Mouse (Mus musculus) liver, postnatal 0 days (tissue): Measurements from ENCODE around the gene Ralgapb. TPM values are rescaled to one million over a fixed set of nuclear protein-coding genes. Genes with fewer than 3 reads are reported as not detected.

Experiments
- ATAC-seq: fragments of 200-750 bp; cut with Nextera tagmentation; 2 replicates; pipeline ENCODE4 v1.8.0; 2017; ENCODE audit warnings: mild to moderate bottlenecking, moderate library complexity
- DNase-seq: peaks from one replicate; pipeline ENCODE4 v3.0.0-alpha.2; 2016
- H3K27ac ChIP-seq: fragments of 300-500 bp; sonication (generic); 2 replicates; pipeline ENCODE4 v1.5.1; 2014; ENCODE audit warnings: antibody characterized with exemption, moderate library complexity, mild to moderate bottlenecking, low read depth
- H3K27me3 ChIP-seq: fragments of 300-500 bp; sonication (generic); 2 replicates; pipeline ENCODE4 v1.6.1; 2014; ENCODE audit warnings: low read length, control low read depth, mixed read lengths; ENCODE audit not compliant: insufficient read depth
- H3K36me3 ChIP-seq: fragments of 300-500 bp; sonication (generic); replicated peaks from 2 replicates; pipeline ENCODE4 v1.6.1; 2014; ENCODE audit warnings: mild to moderate bottlenecking, control low read depth, low read length, moderate library complexity, mixed read lengths; ENCODE audit not compliant: insufficient read depth
- H3K4me1 ChIP-seq: fragments of 300-500 bp; sonication (generic); 2 replicates; pipeline ENCODE4 v1.6.1; 2014; ENCODE audit warnings: antibody characterized with exemption, mild to moderate bottlenecking, control low read depth; ENCODE audit not compliant: insufficient read depth
- H3K4me2 ChIP-seq: fragments of 300-500 bp; sonication (generic); 2 replicates; pipeline ENCODE4 v1.6.1; 2014; ENCODE audit warnings: low read depth, mild to moderate bottlenecking, low read length, moderate library complexity, mixed read lengths
- H3K4me3 ChIP-seq: fragments of 300-500 bp; sonication (generic); 2 replicates; pipeline ENCODE4 v1.5.1; 2014; ENCODE audit warnings: low read depth, low read length
- H3K9ac ChIP-seq: fragments of 300-500 bp; sonication (generic); replicated peaks from 2 replicates; pipeline ENCODE4 v1.6.1; 2014; ENCODE audit warnings: mild to moderate bottlenecking, moderate library complexity
- H3K9me3 ChIP-seq: fragments of 300-500 bp; sonication (generic); 2 replicates; pipeline ENCODE4 v1.6.1; 2016; ENCODE audit warnings: mild to moderate bottlenecking, control low read depth, low read length, mixed read lengths
- CTCF ChIP-seq: sonication (generic); IDR thresholded peaks from 2 replicates; pipeline ENCODE4 v1.5.1; 2016; ENCODE audit warnings: antibody characterized with exemption, low read depth
- EP300 ChIP-seq: IDR thresholded peaks from 2 replicates; pipeline ENCODE4 v1.6.1; 2016; ENCODE audit warnings: antibody characterized with exemption, low read depth, mild to moderate bottlenecking
- WGBS: fragments of 180-500 bp; shearing (Covaris S2); extraction: QIAGEN DNeasy Blood & Tissue Kit; methylation state at CpG from one replicate; pipeline ENCODE4 v1.1.7; 2014; ENCODE audit not compliant: insufficient replicate concordance; 5-methylcytosine and 5-hydroxymethylcytosine counted together
- polyA plus RNA-seq: library from polyadenylated mRNA; unstranded; fragments of >200 nt; fragmentation: Nextera tagmentation; extraction: Ambion mirVana; gene quantifications from 2 replicates; pipeline ENCODE4 v1.2.1, GENCODE M21; 2015

The Ralgapb gene
- polyA plus RNA-seq, 1 experiment from 2014 or later: 4.3 TPM

DNA sequence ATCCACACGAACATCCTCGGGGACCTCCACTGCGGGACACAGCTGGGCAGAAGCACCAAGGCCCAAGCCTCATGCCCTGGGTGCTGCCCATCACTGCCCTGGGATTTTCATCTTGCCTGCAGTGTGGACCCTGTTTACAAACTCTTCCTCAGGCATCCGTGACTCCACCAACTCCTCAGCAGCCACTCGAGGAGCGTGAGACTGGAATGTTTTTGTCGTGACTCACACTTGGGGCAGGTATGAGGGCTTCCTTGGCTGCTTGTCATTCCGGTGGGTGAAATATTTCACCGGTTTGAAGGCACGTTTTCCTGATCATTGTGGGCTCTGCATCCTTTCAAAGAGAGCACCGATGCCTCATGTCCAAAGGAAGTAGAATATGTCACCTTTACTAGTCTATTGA is 109.4 kb downstream of the Ralgapb start:
- Histone ChIP-seq H3K4me2 (no peak overlapping the region), H3K4me3 (no peak overlapping the region), H3K27ac (no peak overlapping the region), H3K27me3 (no peaks in the 10 kb centered on the region), H3K9ac (no peak overlapping the region), H3K36me3 (no peaks in the 10 kb centered on the region), H3K4me1 (no peaks in the 10 kb centered on the region), H3K9me3 (no peaks in the 10 kb centered on the region)
- 70% methylated on average over 11 of the region's 11 CpGs for WGBS
- TF ChIP-seq CTCF (no peak), EP300 (no peak)
- DNase-seq (no peak), ATAC-seq (no peak)

DNA sequence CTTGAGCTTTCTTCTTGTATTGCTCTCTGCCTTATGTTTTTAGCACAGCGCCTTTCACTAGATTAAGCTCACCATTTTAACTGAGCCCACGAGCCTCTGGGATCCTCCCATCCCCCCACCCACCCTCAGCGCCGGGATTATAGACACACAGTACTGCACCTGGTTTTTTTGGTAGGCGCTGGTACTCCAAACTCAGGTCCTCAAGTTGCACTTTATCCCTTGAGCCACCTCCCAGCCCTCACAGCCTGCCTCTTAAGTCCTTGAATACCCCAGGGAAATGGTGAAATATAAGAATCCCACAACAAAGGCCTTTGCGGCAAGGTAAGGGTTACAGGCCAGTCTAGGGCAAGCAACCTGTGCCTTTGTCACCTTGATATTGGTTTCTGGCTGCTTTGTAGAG is 110.2 kb downstream of the Ralgapb start:
- H3K9ac ChIP-seq: no peak overlapping the region
- H3K36me3 ChIP-seq: no peaks in the 10 kb centered on the region
- no peak overlapping the region for H3K4me2 ChIP-seq
- no peak for DNase-seq
- WGBS: 76% methylated on average over 6 of the region's 6 CpGs
- no peak for TF ChIP-seq CTCF
- TF ChIP-seq EP300: no peak
- no peak overlapping the region for H3K27ac ChIP-seq
- H3K4me3 ChIP-seq: no peak overlapping the region
- no peaks in the 10 kb centered on the region for H3K4me1 ChIP-seq
- no peaks in the 10 kb centered on the region for H3K9me3 ChIP-seq
- no peaks in the 10 kb centered on the region for H3K27me3 ChIP-seq
- ATAC-seq: no peak

DNA sequence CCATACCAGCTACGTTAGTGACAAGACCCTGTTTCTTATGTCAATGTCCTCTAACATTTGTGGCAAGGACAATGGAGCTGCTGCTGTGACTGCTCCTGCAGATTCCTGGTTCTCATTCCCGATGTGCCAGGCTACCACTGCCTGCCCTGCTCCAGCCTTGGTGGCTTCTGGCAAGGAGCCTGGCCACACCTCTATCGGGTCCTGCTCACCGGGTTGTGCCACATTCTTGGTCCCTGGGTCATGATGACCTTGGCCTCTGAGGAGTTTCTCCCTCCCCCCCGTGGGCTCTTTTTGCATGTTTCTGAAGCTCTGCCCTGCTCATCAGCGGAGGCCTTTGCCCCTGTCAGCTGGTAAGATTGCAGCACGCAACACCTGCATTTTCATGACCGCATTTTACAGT is 113.4 kb downstream of the Ralgapb start:
- DNase-seq (no peak), ATAC-seq (no peak)
- no peak overlapping the region for H3K4me2 ChIP-seq
- no peak overlapping the region for H3K4me3 ChIP-seq
- no peak overlapping the region for H3K27ac ChIP-seq
- WGBS: 71% methylated on average over 8 of the region's 8 CpGs
- no peaks in the 10 kb centered on the region for H3K36me3 ChIP-seq
- H3K9ac ChIP-seq: no peak overlapping the region
- no peak for TF ChIP-seq CTCF
- no peak for TF ChIP-seq EP300
- no peaks in the 10 kb centered on the region for H3K27me3 ChIP-seq
- no peaks in the 10 kb centered on the region for H3K4me1 ChIP-seq
- H3K9me3 ChIP-seq: no peaks in the 10 kb centered on the region

DNA sequence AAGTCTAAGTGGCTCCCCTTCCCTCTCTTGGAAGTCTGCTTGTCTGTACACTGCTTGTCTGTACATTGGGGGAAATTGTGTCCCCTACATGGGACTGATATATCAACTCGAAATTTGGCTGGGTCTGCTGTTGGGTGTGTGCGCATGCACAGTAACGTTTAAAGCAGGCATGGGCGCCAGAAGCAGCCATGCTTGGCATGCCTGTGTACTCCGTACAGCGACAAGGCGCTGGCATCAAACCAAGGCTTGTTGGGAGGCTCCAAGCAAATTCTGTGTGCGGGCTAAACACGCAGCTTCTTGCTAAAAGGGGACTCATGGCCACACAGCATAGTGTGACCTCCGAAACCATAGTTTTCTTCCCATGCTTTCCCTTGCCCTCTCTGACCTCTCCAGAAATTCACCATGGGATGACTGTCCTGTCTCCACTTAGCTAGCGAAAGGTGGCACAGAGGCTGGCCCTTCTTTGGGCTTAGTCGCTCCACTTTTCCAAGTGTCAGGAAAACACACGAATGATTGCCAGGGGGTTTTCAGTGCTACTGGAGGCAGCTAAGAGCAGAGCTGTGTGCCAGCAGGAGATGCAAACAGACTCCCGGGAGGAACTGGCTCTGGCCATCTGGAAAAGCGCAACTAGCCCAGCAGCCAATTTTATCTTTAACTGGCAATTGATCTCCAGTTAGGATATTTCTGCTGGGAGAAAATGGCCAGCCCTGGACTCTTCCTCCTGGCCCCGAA is 114.6 kb downstream of the Ralgapb start:
- 77% methylated on average over 16 of the region's 16 CpGs for WGBS
- no peak overlapping the region for H3K9ac ChIP-seq

DNA sequence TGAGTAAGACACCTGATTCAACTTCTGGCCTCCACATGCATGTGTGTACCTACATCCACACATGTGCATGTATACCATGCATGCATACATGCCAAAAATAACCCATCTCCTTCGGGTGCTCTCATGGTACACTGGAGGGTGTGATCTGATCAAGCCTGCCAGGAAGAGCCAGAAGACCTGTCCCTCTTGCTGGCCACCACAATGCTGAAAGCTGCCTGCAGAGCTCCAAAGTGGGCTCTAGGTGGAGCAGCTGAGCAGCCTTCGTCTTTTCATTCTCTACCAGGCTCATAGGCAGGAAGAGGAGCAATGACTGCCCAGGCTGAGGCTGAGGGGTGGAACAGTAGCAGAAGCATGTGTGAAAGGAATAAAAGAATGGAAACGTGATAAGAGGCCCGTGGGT is 124.4 kb downstream of the Ralgapb start:
- Histone ChIP-seq H3K9me3 (no peaks in the 10 kb centered on the region), H3K9ac (no peak overlapping the region), H3K4me3 (no peak overlapping the region), H3K4me2 (no peak overlapping the region), H3K27ac (no peak overlapping the region), H3K27me3 (no peaks in the 10 kb centered on the region), H3K4me1 (no peaks in the 10 kb centered on the region), H3K36me3 (no peaks in the 10 kb centered on the region)
- DNase-seq (peak; percentile 54), ATAC-seq (no peak)
- 2% methylated on average over 4 of the region's 4 CpGs for WGBS
- no peak for TF ChIP-seq EP300
- peak; percentile 71 for TF ChIP-seq CTCF

More for the DNA sequence above, 114.6 kb downstream of the Ralgapb start:
- TF ChIP-seq EP300: no peak
- no peak for TF ChIP-seq CTCF
- H3K36me3 ChIP-seq: no peaks in the 10 kb centered on the region
- no peaks in the 10 kb centered on the region for H3K9me3 ChIP-seq
- ATAC-seq: no peak
- H3K27me3 ChIP-seq: no peaks in the 10 kb centered on the region
- no peaks in the 10 kb centered on the region for H3K4me1 ChIP-seq
- no peak overlapping the region for H3K27ac ChIP-seq
- no peak overlapping the region for H3K4me2 ChIP-seq
- no peak overlapping the region for H3K4me3 ChIP-seq
- DNase-seq: no peak

DNA sequence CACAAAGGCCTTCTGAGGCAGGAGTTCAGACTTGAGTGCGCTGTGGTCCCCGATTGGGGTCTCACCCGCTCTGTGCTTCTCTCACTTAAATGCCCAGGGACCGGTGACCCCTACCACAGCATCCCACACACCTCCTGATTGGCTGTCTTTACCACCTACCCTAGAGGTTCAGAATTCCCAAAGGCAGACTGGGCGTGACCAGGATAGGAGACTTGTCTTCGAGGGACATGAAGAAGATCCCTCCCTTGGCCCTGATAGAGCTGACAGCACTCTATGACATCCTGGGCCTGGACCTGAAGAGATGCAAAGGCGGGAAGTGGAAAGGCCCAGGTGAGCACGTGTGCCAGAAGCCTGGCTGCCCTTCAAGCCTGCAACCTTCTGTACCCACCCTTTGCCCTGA is 124.9 kb downstream of the Ralgapb start:
- TF ChIP-seq CTCF: no peak
- no peak for TF ChIP-seq EP300
- H3K36me3 ChIP-seq: no peaks in the 10 kb centered on the region
- H3K9ac ChIP-seq: no peak overlapping the region
- no peaks in the 10 kb centered on the region for H3K9me3 ChIP-seq
- 63% methylated on average over 8 of the region's 8 CpGs for WGBS
- no peak overlapping the region for H3K4me2 ChIP-seq
- no peak overlapping the region for H3K4me3 ChIP-seq
- DNase-seq (no peak), ATAC-seq (no peak)
- H3K27me3 ChIP-seq: no peaks in the 10 kb centered on the region
- H3K4me1 ChIP-seq: no peaks in the 10 kb centered on the region
- no peak overlapping the region for H3K27ac ChIP-seq
